ENCODE assay signal across 8 mouse cellular contexts in the genomic region with DNA sequence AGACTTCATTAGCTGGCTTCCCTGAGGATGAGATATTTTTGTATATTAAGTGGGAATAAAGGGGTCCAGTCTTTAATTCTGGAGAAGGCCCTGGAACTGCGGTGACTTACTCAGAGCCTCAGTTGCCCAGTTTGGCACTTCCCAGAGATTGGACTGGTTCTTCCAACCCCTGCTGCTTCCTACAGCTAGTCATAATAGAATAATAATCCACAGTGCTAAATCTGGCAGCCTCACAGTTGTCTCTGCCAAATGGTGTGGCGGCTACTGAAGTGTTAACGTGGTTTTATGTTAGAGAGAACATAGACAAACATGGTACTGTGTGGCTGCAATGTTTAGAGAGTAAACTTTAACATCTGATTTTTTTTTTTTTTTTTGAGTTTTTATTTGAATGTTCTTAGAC. TPM values are rescaled to one million over a fixed set of nuclear protein-coding genes. Genes with fewer than 3 reads are reported as not detected.
DNase-seq lines count a peak whose midpoint lies in the region; ATAC-seq and TF ChIP-seq lines count a peak whose summit lies in the region.
"Had no signal": no experiment of that assay in that cellular context is flagged by ENCODE, and none has a peak within 500 bp of the region (broad histone marks: within the 10 kb centered on the region; RNA-seq: fewer than 3 reads in every experiment).

No protein-coding gene starts in this region.

- ATAC-seq in forebrain, embryonic 13.5 days, result no peak
- ATAC-seq in limb, embryonic 11.5 days (ENCODE audit: insufficient number of reproducible peaks, low FRiP score, low TSS enrichment, low read depth), result no peak
- no peak for ATAC-seq in neural tube, embryonic 14.5 days (ENCODE audit: low read depth)

- peak overlapping the region; percentile 36; the same call in 1 of the 2 replicates for H3K9ac ChIP-seq in liver, adult 2 months (ENCODE audit: low read depth, low read length)
- peak overlapping the region; percentile 93; the same call in 1 of the 2 replicates for H3K9ac ChIP-seq in forebrain, embryonic 13.5 days
- H3K9ac ChIP-seq in limb, embryonic 11.5 days (ENCODE audit: low read length), result no peak overlapping the region
- H3K9ac ChIP-seq in neural tube, embryonic 14.5 days (replicated peaks; ENCODE audit: low read depth, low read length), result no peak overlapping the region

- peak overlapping the region; percentile 39; the same call in 1 of the 2 replicates for H3K27ac ChIP-seq in liver, adult 2 months (replicated peaks; ENCODE audit: insufficient read depth, low read depth, low read length)
- H3K27ac ChIP-seq in forebrain, embryonic 13.5 days, result peak overlapping the region; percentile 75
- no peak overlapping the region for H3K27ac ChIP-seq in limb, embryonic 11.5 days (replicated peaks; ENCODE audit: low read depth, low read length)
- H3K27ac ChIP-seq in neural tube, embryonic 14.5 days (ENCODE audit: low read depth, low read length), result no peak overlapping the region

- H3K4me3 ChIP-seq in liver, adult 2 months (ENCODE audit: insufficient read depth, low read depth, low read length), result peak overlapping the region; percentile 14; the same call in 1 of the 2 replicates
- H3K4me3 ChIP-seq in forebrain, embryonic 13.5 days, result peak overlapping the region; percentile 87
- H3K4me3 ChIP-seq in limb, embryonic 11.5 days (ENCODE audit: low read depth, low read length), result peak overlapping the region; percentile 61; the same call in 1 of the 2 replicates
- 0 out of 2 replicates have a peak overlapping the region, but pooled peaks have one; percentile 62 for H3K4me3 ChIP-seq in neural tube, embryonic 14.5 days (ENCODE audit: low read depth, low read length)

- WGBS in liver, adult 2 months, result 37% methylated on average over 3 of the region's 3 CpGs
- 64% methylated on average over 3 of the region's 3 CpGs for WGBS in forebrain, embryonic 13.5 days
- WGBS in limb, embryonic 11.5 days, result 85% methylated on average over 3 of the region's 3 CpGs
- 74% methylated on average over 3 of the region's 3 CpGs for whole genome bisulfite sequencing in neural tube, embryonic 14.5 days

- TF ChIP-seq CTCF in liver, adult 2 months (IDR thresholded peaks at IDR 0.05; ENCODE audit: low read depth, low read length), result no peak

- DNase-seq in liver, adult 2 months (ENCODE audit: extremely low read depth, low read depth, low spot score), result peak; percentile 51
- DNase-seq in liver, result no peak
- DNase-seq in limb, embryonic 11.5 days (ENCODE audit: low spot score), result no peak
- DNase-seq in frontal cortex, postnatal 36 days (ENCODE audit: low spot score in 2 of 2), result no peak
- no peak for DNase-seq in layer of hippocampus, adult 9-10 months (ENCODE audit: low spot score)
- DNase-seq: spleen, adult 18-20 months had no signal

- peaks cover 11% of the 10 kb centered on the region for H3K4me1 ChIP-seq in liver, adult 2 months (ENCODE audit: control insufficient read depth, insufficient read depth, low read length)
- peaks cover 19% of the 10 kb centered on the region for H3K4me1 ChIP-seq in forebrain, embryonic 13.5 days
- no peaks in the 10 kb centered on the region; the same call in 1 of the 2 replicates for H3K4me1 ChIP-seq in limb, embryonic 11.5 days (ENCODE audit: control insufficient read depth, insufficient read depth, low read length)
- peaks cover 12% of the 10 kb centered on the region; the same call in 1 of the 2 replicates for H3K4me1 ChIP-seq in neural tube, embryonic 14.5 days (ENCODE audit: control insufficient read depth, insufficient read depth, low read length)

- H3K27me3 ChIP-seq in liver, adult 2 months (ENCODE audit: control insufficient read depth, insufficient read depth, low read length), result no peaks in the 10 kb centered on the region
- H3K27me3 ChIP-seq in forebrain, embryonic 13.5 days, result 0 out of 2 replicates have a peak, but pooled peaks cover 4% of the 10 kb centered on the region
- no peaks in the 10 kb centered on the region for H3K27me3 ChIP-seq in limb, embryonic 11.5 days (ENCODE audit: control insufficient read depth, insufficient read depth, low read length)
- no peaks in the 10 kb centered on the region for H3K27me3 ChIP-seq in neural tube, embryonic 14.5 days (ENCODE audit: control insufficient read depth, insufficient read depth, low read length)

- peaks cover 11% of the 10 kb centered on the region; the same call in 1 of the 2 replicates for H3K79me2 ChIP-seq in liver, adult 2 months (ENCODE audit: control insufficient read depth, insufficient read depth, low read length)

- peaks cover 28% of the 10 kb centered on the region for H3K36me3 ChIP-seq in liver, adult 2 months (ENCODE audit: control insufficient read depth, insufficient read depth, low read length)
- H3K36me3 ChIP-seq in forebrain, embryonic 13.5 days (ENCODE audit: poor library complexity, severe bottlenecking), result peaks cover 41% of the 10 kb centered on the region
- H3K36me3 ChIP-seq in limb, embryonic 11.5 days (ENCODE audit: control insufficient read depth, insufficient read depth, low read length), result peaks cover 34% of the 10 kb centered on the region
- peaks cover 37% of the 10 kb centered on the region for H3K36me3 ChIP-seq in neural tube, embryonic 14.5 days (ENCODE audit: control insufficient read depth, insufficient read depth, low read length)

- peak overlapping the region; percentile 82 for H3K4me2 ChIP-seq in forebrain, embryonic 13.5 days
- peak overlapping the region; percentile 54; the same call in 1 of the 2 replicates for H3K4me2 ChIP-seq in limb, embryonic 11.5 days (ENCODE audit: low read depth, severe bottlenecking)
- H3K4me2 ChIP-seq in neural tube, embryonic 14.5 days (ENCODE audit: low read depth, low read length), result peak overlapping the region; percentile 66; the same call in 1 of the 2 replicates

- H3K9me3 ChIP-seq in forebrain, embryonic 13.5 days (replicated peaks), result no peaks in the 10 kb centered on the region
- H3K9me3 ChIP-seq in limb, embryonic 11.5 days (ENCODE audit: control insufficient read depth, low read length), result no peaks in the 10 kb centered on the region
- no peaks in the 10 kb centered on the region for H3K9me3 ChIP-seq in neural tube, embryonic 14.5 days (ENCODE audit: control insufficient read depth, low read length)

- TF ChIP-seq POLR2A in liver, adult 2 months (IDR thresholded peaks at IDR 0.05; ENCODE audit: extremely low read depth, insufficient read depth, low read length), result no peak

RNA-seq across cellular contexts. Expression of gene Ppib, which starts 1.6 kb away (rescaled TPM):
- total RNA-seq in liver, adult 2 months (2014; rRNA removed), result 435 and 458 TPM in 2 replicates
- polyA plus RNA-seq in liver, adult 2 months (2012; rRNA removed), result 240 and 247 TPM in 2 replicates
- 357 and 381 TPM in 2 replicates for polyA plus RNA-seq in forebrain, embryonic 13.5 days (2015; fragmentation: Nextera tagmentation; extraction: Ambion mirVana)
- 523 and 551 TPM in 2 replicates for polyA plus RNA-seq in limb, embryonic 11.5 days (2014; fragmentation: Nextera tagmentation; extraction: Ambion mirVana)
- polyA plus RNA-seq in neural tube, embryonic 14.5 days (2014; fragmentation: Nextera tagmentation; extraction: Ambion mirVana), result 317 and 391 TPM in 2 replicates

RNA-seq across cellular contexts. Expression of gene Snx22, which starts 7.9 kb away (rescaled TPM):
- 0.09 and 0.13 TPM in 2 replicates for total RNA-seq in liver, adult 2 months (2014; rRNA removed)
- 0.47 and 0.53 TPM in 2 replicates for polyA plus RNA-seq in liver, adult 2 months (2012; rRNA removed)
- 2.7 and 3.1 TPM in 2 replicates for polyA plus RNA-seq in forebrain, embryonic 13.5 days (2015; fragmentation: Nextera tagmentation; extraction: Ambion mirVana)
- polyA plus RNA-seq in limb, embryonic 11.5 days (2014; fragmentation: Nextera tagmentation; extraction: Ambion mirVana), result 2.3 and 2.9 TPM in 2 replicates
- polyA plus RNA-seq in neural tube, embryonic 14.5 days (2014; fragmentation: Nextera tagmentation; extraction: Ambion mirVana), result 8.0 and 8.9 TPM in 2 replicates

Comparison
In these comparisons a context has a peak if more than half of its experiments do, and no peak if none do; other contexts are left out.
1. H3K27ac ChIP-seq: peak in liver, adult 2 months (single experiment) and forebrain, embryonic 13.5 days (single experiment); none in limb, embryonic 11.5 days (single experiment) and neural tube, embryonic 14.5 days (single experiment).
2. H3K4me3 ChIP-seq: peak in every context shown above with its lines; median percentile 87 in forebrain, embryonic 13.5 days; 62 in neural tube, embryonic 14.5 days; 61 in limb, embryonic 11.5 days; 14 in liver, adult 2 months.
3. H3K9ac ChIP-seq: peak in liver, adult 2 months (single experiment) and forebrain, embryonic 13.5 days (single experiment); none in limb, embryonic 11.5 days (single experiment) and neural tube, embryonic 14.5 days (single experiment).
4. Peak in every context shown above with its lines, with median percentiles within 50 percentile points of each other: H3K4me2 ChIP-seq.